Mouse (Mus musculus) embryonic fibroblast, embryonic 13.5 days (primary cell): ENCODE measurements at regions not wholly inside any gene's neighbourhood (a gene's known extent, or its start where the extent isn't known, plus 50 kb on each side); places are given as distances from the start of the nearest gene placed in this dataset.

Experiments
- H3K27ac ChIP-seq: 2 replicates; pipeline ENCODE4 v1.5.1; 2012; ENCODE audit warnings: low read length, control low read depth, inconsistent platforms; ENCODE audit not compliant: insufficient read depth
- H3K4me1 ChIP-seq: 2 replicates; pipeline ENCODE4 v1.6.1; 2011; ENCODE audit warnings: low read length; ENCODE audit not compliant: control insufficient read depth, insufficient read depth
- H3K4me3 ChIP-seq: 2 replicates; pipeline ENCODE4 v1.5.1; 2011; ENCODE audit warnings: mild to moderate bottlenecking, control low read depth, low read length; ENCODE audit not compliant: insufficient read depth
- CTCF ChIP-seq: IDR thresholded peaks from 2 replicates; pipeline ENCODE4 v1.5.1; 2011; ENCODE audit warnings: mild to moderate bottlenecking, control low read depth, low read length, moderate library complexity, borderline replicate concordance; ENCODE audit not compliant: insufficient read depth
- POLR2A ChIP-seq: IDR thresholded peaks from 2 replicates; pipeline ENCODE4 v1.6.1; 2011; ENCODE audit warnings: low read depth, mild to moderate bottlenecking, control low read depth, low read length, moderate library complexity

- Histone ChIP-seq H3K27ac (no peak overlapping the region), H3K4me1 (peaks cover 14% of the 10 kb centered on the region), H3K4me3 (no peak overlapping the region)
- TF ChIP-seq CTCF (no peak), POLR2A (no peak)
Observed at GRCm38 (mm10) chr13:107880551-107880950, 163.7 kb upstream of the Smim15 start.

- no peak overlapping the region for H3K4me3 ChIP-seq
- TF ChIP-seq CTCF = no peak
- no peak for TF ChIP-seq POLR2A
- no peak overlapping the region for H3K27ac ChIP-seq
- peaks cover 16% of the 10 kb centered on the region for H3K4me1 ChIP-seq
Observed at GRCm38 (mm10) chr13:107879535-107879934, 164.7 kb upstream of the Smim15 start.

- TF ChIP-seq CTCF (no peak), POLR2A (no peak)
- Histone ChIP-seq H3K4me3 (no peak overlapping the region), H3K27ac (no peak overlapping the region), H3K4me1 (peaks cover 11% of the 10 kb centered on the region)
Observed at GRCm38 (mm10) chr13:107878980-107879379, 165.3 kb upstream of the Smim15 start.

GRCm38 (mm10) chr13:107873244-107873667, 171.0 kb upstream of the Smim15 start:
- peak overlapping the region; percentile 21; the same call in 1 of the 2 replicates for H3K27ac ChIP-seq
- H3K4me1 ChIP-seq = peaks cover 12% of the 10 kb centered on the region
- H3K4me3 ChIP-seq = no peak overlapping the region
- no peak for TF ChIP-seq CTCF
- no peak for TF ChIP-seq POLR2A

GRCm38 (mm10) chr13:107872574-107872973, 171.7 kb upstream of the Smim15 start:
- Histone ChIP-seq H3K4me3 (no peak overlapping the region), H3K27ac (no peak overlapping the region), H3K4me1 (peaks cover 12% of the 10 kb centered on the region)
- TF ChIP-seq POLR2A (no peak), CTCF (no peak)

GRCm38 (mm10) chr13:107872137-107872536, 172.1 kb upstream of the Smim15 start:
- H3K27ac ChIP-seq = no peak overlapping the region
- peaks cover 10% of the 10 kb centered on the region for H3K4me1 ChIP-seq
- no peak overlapping the region for H3K4me3 ChIP-seq
- no peak for TF ChIP-seq POLR2A
- no peak for TF ChIP-seq CTCF

- H3K4me1 ChIP-seq = peaks cover 18% of the 10 kb centered on the region
- TF ChIP-seq CTCF (no peak), POLR2A (no peak)
- H3K4me3 ChIP-seq = no peak overlapping the region
- H3K27ac ChIP-seq = no peak overlapping the region
Observed at GRCm38 (mm10) chr13:107868906-107869305, 175.3 kb upstream of the Smim15 start.

- H3K4me1 ChIP-seq = peaks cover 10% of the 10 kb centered on the region; the same call in 1 of the 2 replicates
- H3K4me3 ChIP-seq = no peak overlapping the region
- TF ChIP-seq CTCF (no peak), POLR2A (no peak)
- H3K27ac ChIP-seq = no peak overlapping the region
Observed at GRCm38 (mm10) chr13:107866825-107867224, 177.4 kb upstream of the Smim15 start.

- H3K4me1 ChIP-seq = peaks cover 10% of the 10 kb centered on the region; the same call in 1 of the 2 replicates
- no peak overlapping the region for H3K4me3 ChIP-seq
- no peak overlapping the region for H3K27ac ChIP-seq
- TF ChIP-seq POLR2A = no peak
- no peak for TF ChIP-seq CTCF
Observed at GRCm38 (mm10) chr13:107862793-107863654, 181.2 kb upstream of the Smim15 start.

- no peak overlapping the region for H3K27ac ChIP-seq
- H3K4me3 ChIP-seq = no peak overlapping the region
- TF ChIP-seq CTCF = no peak
- no peak for TF ChIP-seq POLR2A
- peaks cover 7% of the 10 kb centered on the region; the same call in 1 of the 2 replicates for H3K4me1 ChIP-seq
Observed at GRCm38 (mm10) chr13:107861384-107862134, 182.7 kb upstream of the Smim15 start.
